Mouse (Mus musculus): ENCODE measurements at regions not wholly inside any gene's neighbourhood (a gene's known extent, or its start where the extent isn't known, plus 50 kb on each side); places are given as distances from the start of the nearest gene placed in this dataset.

DNA sequence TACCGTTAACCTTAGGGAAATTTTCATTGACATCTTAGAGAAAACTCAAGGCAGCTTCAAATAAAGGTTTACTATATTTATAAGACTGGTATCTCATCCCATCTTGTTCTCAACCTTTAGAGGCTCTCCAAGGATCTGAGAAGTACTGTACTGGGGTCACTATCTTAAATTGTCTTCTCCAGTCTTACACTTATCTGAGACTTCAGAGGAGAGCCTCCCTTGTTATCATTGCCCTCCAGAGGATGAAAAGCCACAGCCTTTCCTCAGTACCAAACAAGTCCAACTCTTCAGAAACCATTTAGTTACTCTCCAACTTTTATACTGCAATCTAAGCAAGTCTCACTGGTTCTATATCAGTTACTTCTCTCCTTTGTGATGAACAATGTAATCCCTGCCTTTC lies 376.3 kb downstream of the Fbxo8 start:
- TF ChIP-seq GATA1 (IDR thresholded peaks at IDR 0.05; ENCODE audit: low read length) (peak; percentile 49), TAL1 (IDR thresholded peaks at IDR 0.05; ENCODE audit: low read length) (peak; percentile 47; the same call in 2 of the 3 replicates)

All from erythroblast, embryonic 14.5 days (primary cell).